Mouse (Mus musculus): Measurements from ENCODE around the gene Spo11.

DNA sequence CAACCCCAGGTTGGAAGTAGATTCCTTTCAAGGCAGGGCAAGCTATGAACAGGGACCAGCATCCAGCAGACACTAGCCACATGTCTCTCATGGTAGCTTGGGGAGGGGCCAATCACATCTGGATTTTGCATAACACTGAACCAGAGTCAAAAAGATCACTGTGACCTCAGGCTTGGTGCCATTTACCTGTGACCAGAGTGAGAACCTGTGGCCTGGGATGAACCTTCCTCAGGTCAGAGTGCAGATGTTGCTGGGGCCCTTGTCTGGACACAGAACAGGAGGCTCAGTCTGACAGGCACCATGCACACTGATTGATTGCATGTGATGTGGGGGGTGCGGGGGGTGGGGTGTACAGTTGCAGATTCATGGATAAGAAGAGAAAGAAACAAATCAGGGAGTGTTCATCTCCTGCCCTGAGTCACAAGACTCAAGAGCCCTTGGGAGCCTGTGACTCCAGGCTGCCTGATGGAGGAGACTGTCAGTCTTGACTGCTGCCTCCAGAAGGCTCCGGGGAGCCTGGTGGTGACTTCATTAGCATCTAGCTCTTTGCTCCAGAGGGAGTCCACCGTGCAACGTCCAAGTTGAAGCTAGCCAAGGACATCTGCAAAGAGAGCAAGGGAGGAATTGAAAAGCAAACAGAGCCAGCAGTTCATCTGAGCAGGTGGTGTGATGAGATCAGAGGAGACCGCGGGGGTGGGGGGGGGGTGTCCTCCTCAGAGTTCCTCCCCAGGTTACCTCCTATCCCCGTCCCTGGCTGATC, 3.5 kb upstream of the Spo11 start:
- TF ChIP-seq CTCF (IDR thresholded peaks at IDR 0.05; ENCODE audit: control insufficient read depth, insufficient read depth, low read length) (no peak), POLR2A (IDR thresholded peaks at IDR 0.05; ENCODE audit: borderline replicate concordance, control insufficient read depth, low read depth, low read length) (no peak)
